Mouse (Mus musculus) midbrain, embryonic 11.5 days (tissue): ENCODE results near the gene Atp23. TPM values are rescaled to one million over a fixed set of nuclear protein-coding genes. Genes with fewer than 3 reads are reported as not detected.

Experiments
- ATAC-seq: fragments of 200-750 bp; cut with Nextera tagmentation; 2 replicates; pipeline ENCODE4 v1.8.0; 2017; ENCODE audit warnings: moderate TSS enrichment, moderate library complexity; ENCODE audit not compliant: low FRiP score
- DNase-seq: peaks from one replicate; pipeline ENCODE4 v3.0.0; 2015; ENCODE audit warnings: low spot score; ENCODE audit errors: missing footprints
- H3K27ac ChIP-seq: fragments of 300-500 bp; sonication (generic); 2 replicates; pipeline ENCODE4 v1.5.1; 2014; ENCODE audit warnings: low read depth, low read length
- H3K27me3 ChIP-seq: fragments of 300-500 bp; sonication (generic); 2 replicates; pipeline ENCODE4 v1.6.1; 2014; ENCODE audit warnings: mild to moderate bottlenecking, low read length, moderate library complexity, mixed read lengths; ENCODE audit not compliant: control insufficient read depth, insufficient read depth
- H3K36me3 ChIP-seq: fragments of 300-500 bp; sonication (generic); 2 replicates; pipeline ENCODE4 v1.6.1; 2014; ENCODE audit warnings: mild to moderate bottlenecking, low read length, moderate library complexity, mixed read lengths; ENCODE audit not compliant: control insufficient read depth, insufficient read depth
- H3K4me1 ChIP-seq: fragments of 300-500 bp; sonication (generic); 2 replicates; pipeline ENCODE4 v1.6.1; 2014; ENCODE audit warnings: low read length; ENCODE audit not compliant: control insufficient read depth, insufficient read depth
- H3K4me2 ChIP-seq: fragments of 300-500 bp; sonication (generic); 2 replicates; pipeline ENCODE4 v1.6.1; 2014; ENCODE audit warnings: mild to moderate bottlenecking, moderate library complexity
- H3K4me3 ChIP-seq: fragments of 300-500 bp; sonication (generic); 2 replicates; pipeline ENCODE4 v1.5.1; 2014; ENCODE audit warnings: low read depth, low read length
- H3K9ac ChIP-seq: fragments of 300-500 bp; sonication (generic); 2 replicates; pipeline ENCODE4 v1.6.1; 2014; ENCODE audit warnings: low read length
- H3K9me3 ChIP-seq: fragments of 300-500 bp; sonication (generic); 2 replicates; pipeline ENCODE4 v1.6.1; 2016; ENCODE audit warnings: low read length; ENCODE audit not compliant: control insufficient read depth
- WGBS: fragments of 180-500 bp; shearing (Covaris S2); extraction: QIAGEN DNeasy Blood & Tissue Kit; methylation state at CpG from one replicate; pipeline ENCODE4 v1.1.7; 2014; 5-methylcytosine and 5-hydroxymethylcytosine counted together
- polyA plus RNA-seq: library from polyadenylated mRNA; unstranded; fragments of >200 nt; fragmentation: Nextera tagmentation; extraction: Ambion mirVana; gene quantifications from 2 replicates; pipeline ENCODE4 v1.2.1, GENCODE M21; 2014

Atp23 gene
- polyA plus RNA-seq, 1 experiment from 2014 or later = 17.8 TPM

DNA sequence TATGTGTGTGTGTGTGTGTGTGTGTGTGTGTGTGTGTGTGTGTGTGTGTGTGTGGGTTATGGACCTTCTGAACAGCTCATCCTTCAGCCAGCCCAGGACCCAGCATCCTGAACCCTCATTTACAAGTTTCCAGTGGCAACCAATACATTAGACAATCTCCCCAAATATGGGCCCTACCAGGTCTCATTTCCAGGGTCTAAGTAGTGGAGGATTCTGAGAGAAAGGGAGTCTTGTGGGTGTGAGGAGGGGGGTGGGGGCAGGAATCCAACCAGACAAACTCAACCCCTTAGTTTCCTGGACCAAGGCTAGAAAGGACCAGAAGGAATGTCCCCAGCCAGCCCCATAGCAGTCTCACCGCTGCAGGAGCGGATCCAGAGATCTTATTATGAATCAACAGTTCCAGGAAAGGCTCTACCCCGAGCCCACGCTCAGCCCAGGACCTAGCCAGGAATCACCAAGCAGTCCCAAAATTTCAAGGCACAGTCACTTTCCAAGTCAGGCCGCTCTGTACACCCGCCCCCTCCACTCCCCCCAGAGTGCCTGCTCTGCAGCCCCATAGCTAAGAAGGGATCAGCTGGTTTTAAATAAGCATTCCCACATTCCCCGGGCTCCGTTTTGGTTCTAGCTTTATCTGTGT, 30.1 kb upstream of the Atp23 start:
- ATAC-seq (no peak), DNase-seq (peak; percentile 88)
- Histone ChIP-seq H3K9ac (0 out of 2 replicates have a peak overlapping the region, but pooled peaks have one; percentile 14), H3K36me3 (no peaks in the 10 kb centered on the region), H3K9me3 (no peaks in the 10 kb centered on the region), H3K4me1 (peaks cover 32% of the 10 kb centered on the region), H3K4me2 (no peak overlapping the region), H3K4me3 (no peak overlapping the region), H3K27me3 (peaks cover 6% of the 10 kb centered on the region; the same call in 1 of the 2 replicates), H3K27ac (no peak overlapping the region; the same call in 1 of the 2 replicates)
- 70% methylated on average over 8 of the region's 8 CpGs for WGBS

DNA sequence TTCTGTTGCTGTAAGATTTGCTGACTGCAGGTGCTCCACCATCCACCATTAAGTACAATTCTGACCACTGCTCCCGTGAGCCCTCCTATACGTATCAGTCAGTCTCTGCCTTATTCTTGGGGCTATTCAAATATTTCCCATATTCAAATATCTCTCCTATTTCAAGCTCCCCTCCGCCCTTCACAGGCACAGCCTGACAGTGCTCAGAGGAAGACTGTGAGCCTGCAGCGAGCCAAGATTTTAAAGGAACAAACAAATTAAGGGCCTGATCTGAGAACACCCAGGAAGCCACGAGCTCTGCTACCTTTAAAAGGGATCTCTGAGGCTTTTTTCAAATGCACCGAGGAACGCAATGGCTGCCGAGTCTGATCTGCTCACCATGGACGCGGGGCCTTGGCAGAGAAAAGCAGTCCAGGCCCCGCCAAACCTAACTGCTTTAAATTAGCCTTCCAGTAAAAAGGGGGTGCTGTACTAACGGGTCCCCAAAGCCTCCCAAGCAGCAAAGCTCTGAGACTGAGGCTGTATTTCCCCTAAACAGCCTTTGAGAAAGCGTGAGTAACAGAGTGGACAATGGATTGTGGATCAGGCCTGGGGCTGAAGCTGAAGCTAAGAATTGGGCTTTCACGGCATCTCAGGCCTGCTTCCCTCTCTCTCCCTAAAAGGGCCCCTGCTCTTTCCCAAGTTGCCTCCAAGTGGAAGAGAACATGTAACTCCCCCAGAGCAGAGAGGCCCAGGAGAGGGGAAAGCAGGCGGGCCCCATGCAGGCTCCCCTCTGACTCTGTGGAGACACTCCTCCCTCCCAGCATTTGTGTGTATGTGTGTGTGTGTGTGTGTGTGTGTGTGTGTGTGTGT, 29.3 kb upstream of the Atp23 start:
- ATAC-seq = peak; percentile 48
- H3K36me3 ChIP-seq = no peaks in the 10 kb centered on the region
- H3K27ac ChIP-seq = peak overlapping the region; percentile 41; the same call in 1 of the 2 replicates
- peak; percentile 93 for DNase-seq
- H3K4me2 ChIP-seq = no peak overlapping the region
- peaks cover 10% of the 10 kb centered on the region; the same call in 1 of the 2 replicates for H3K27me3 ChIP-seq
- H3K4me1 ChIP-seq = peaks cover 32% of the 10 kb centered on the region
- H3K9ac ChIP-seq = peak overlapping the region; percentile 65
- WGBS = 32% methylated on average over 15 of the region's 15 CpGs
- H3K9me3 ChIP-seq = no peaks in the 10 kb centered on the region
- no peak overlapping the region for H3K4me3 ChIP-seq

DNA sequence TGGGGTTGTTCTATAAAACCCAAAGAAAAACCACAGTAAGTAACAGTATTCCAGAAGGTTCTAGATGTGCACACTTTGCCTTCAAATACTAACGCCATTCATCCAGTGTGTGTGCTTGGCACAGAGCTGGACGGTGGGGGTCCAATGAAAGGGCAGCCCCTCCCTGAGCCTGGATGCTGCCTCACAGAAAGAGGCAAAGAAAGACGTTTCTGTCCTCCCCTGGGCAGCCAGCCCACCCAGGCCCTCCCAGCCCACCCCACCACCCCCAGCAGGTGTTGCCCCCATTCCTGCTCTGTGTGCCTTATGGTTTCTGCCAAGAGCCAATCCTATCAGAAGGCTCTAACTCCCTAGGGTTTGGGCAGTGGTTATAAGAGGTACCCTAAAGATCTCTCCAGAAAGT, 28.4 kb upstream of the Atp23 start:
- H3K4me1 ChIP-seq = peaks cover 32% of the 10 kb centered on the region
- H3K9me3 ChIP-seq = no peaks in the 10 kb centered on the region
- H3K27ac ChIP-seq = no peak overlapping the region
- no peak for ATAC-seq
- 54% methylated on average over 3 of the region's 3 CpGs for WGBS
- H3K9ac ChIP-seq = no peak overlapping the region
- no peak overlapping the region for H3K4me3 ChIP-seq
- no peaks in the 10 kb centered on the region for H3K36me3 ChIP-seq
- DNase-seq = no peak
- peaks cover 10% of the 10 kb centered on the region; the same call in 1 of the 2 replicates for H3K27me3 ChIP-seq
- H3K4me2 ChIP-seq = no peak overlapping the region

DNA sequence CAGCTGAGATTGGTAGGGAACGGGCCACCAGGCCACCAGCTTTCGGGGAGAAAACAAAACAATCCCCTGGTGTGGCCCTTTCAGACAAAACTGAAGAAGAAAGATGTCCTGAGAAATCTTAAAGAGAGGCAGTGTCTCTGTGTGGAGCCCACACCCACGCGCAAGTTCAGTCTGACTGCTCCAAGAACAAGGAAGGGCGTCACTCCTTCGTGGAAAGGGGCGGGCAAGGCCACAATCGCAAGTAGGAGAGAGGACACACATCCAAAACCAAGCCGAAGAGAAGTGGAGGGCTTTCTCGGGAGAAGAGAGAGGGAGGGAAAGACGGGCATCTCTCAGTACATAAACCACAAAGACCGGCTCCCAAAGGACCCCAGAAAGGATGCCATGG, 27.7 kb upstream of the Atp23 start:
- 23% methylated on average over 12 of the region's 12 CpGs for WGBS
- Histone ChIP-seq H3K36me3 (no peaks in the 10 kb centered on the region), H3K4me2 (peak overlapping the region; percentile 98), H3K27me3 (peaks cover 10% of the 10 kb centered on the region; the same call in 1 of the 2 replicates), H3K9ac (peak overlapping the region; percentile 80), H3K9me3 (no peaks in the 10 kb centered on the region), H3K27ac (no peak overlapping the region), H3K4me3 (peak overlapping the region; percentile 51), H3K4me1 (peaks cover 32% of the 10 kb centered on the region)
- no peak for ATAC-seq
- no peak for DNase-seq

DNA sequence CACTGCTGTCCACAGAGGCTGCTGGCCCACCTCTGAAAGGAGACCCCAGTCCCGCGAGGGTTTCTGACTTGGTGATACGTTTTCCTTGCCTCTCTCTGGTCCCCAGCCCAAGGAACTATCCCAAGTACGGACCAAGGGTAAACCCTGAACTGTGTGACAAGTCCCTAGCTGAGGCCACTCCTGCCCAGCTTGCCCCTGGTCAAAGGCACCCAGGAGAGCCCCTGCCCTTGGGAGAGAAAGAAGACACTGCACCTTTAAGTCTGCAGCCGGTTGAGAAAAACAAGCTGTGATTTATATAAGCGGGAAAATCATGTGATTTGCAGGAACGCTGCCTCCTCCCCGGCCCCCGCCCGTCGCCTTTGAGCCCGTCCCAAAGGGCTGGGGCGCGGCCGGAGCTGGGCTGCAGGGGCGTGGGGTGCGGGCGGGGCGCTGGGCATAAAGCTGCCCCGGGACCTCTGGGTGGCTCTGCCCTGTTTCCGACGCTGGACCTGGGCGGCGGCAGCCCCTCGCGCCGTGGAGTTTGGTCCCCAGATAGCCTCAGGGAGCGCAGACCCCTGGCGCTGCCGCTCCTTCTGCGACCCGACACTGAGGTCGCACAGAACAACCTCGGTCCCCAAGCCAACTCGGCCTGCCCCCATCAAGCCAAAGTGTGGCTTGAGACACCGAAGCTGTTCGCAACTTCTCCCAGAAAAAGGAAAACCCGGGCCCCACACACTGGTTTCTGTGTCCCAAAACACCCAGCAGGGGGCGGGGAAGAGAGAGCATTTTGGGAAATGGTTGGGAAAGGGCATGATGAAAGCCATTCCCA, 27.1 kb upstream of the Atp23 start:
- H3K4me3 ChIP-seq = peak overlapping the region; percentile 51
- DNase-seq = peak; percentile 97
- peaks cover 32% of the 10 kb centered on the region for H3K4me1 ChIP-seq
- peak; percentile 61 for ATAC-seq
- no peak overlapping the region for H3K27ac ChIP-seq
- no peaks in the 10 kb centered on the region for H3K36me3 ChIP-seq
- H3K9ac ChIP-seq = peak overlapping the region; percentile 80
- H3K9me3 ChIP-seq = no peaks in the 10 kb centered on the region
- 1% methylated on average over 39 of the region's 39 CpGs for WGBS
- peaks cover 10% of the 10 kb centered on the region; the same call in 1 of the 2 replicates for H3K27me3 ChIP-seq
- peak overlapping the region; percentile 98 for H3K4me2 ChIP-seq

DNA sequence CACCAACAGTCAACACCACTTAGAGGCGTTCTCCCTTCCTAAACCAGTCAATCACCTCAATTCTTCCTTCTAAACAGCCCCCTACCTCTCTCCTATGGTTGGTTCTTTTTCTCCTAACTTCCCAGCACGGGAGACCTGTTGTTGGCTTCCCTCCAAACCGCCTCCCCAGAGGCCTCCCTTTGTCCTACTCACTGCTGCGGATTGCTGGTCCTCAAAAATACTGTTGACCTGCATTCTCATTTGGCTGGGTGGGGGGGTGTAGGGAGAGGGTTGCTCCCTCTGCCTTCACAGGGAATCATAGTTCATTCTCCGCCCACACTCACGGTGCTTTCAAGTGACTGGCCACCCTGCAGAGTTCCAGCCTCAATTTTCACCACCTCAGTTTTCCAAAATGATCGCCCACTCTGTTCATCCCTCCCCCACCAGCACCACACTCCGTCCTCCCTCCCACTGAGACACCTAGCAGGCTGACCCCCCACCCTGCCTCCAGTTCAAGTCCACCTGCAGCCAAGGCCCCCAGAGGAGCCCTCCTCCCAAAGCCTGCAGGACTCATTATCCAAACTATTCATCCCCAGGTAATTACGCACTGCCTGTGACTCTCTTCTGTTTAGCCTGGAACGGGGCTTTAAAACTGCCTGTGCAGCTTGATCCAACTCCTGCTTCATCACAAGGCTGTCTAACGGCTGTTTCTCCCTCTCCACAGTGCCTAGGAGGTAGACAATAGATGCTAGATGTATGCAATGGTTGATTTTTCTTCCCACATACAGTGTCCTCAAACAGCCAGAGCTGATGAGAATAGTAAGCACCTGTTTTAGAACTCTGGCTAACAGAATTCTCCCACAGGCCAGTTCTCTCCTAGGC, 26.2 kb upstream of the Atp23 start:
- H3K9me3 ChIP-seq = no peaks in the 10 kb centered on the region
- H3K4me2 ChIP-seq = peak overlapping the region; percentile 98
- no peak for ATAC-seq
- peaks cover 32% of the 10 kb centered on the region for H3K4me1 ChIP-seq
- H3K36me3 ChIP-seq = no peaks in the 10 kb centered on the region
- H3K27ac ChIP-seq = no peak overlapping the region
- peak overlapping the region; percentile 51; the same call in 1 of the 2 replicates for H3K4me3 ChIP-seq
- peaks cover 10% of the 10 kb centered on the region; the same call in 1 of the 2 replicates for H3K27me3 ChIP-seq
- peak overlapping the region; percentile 80 for H3K9ac ChIP-seq
- 17% methylated on average over 11 of the region's 11 CpGs for WGBS
- DNase-seq = no peak

DNA sequence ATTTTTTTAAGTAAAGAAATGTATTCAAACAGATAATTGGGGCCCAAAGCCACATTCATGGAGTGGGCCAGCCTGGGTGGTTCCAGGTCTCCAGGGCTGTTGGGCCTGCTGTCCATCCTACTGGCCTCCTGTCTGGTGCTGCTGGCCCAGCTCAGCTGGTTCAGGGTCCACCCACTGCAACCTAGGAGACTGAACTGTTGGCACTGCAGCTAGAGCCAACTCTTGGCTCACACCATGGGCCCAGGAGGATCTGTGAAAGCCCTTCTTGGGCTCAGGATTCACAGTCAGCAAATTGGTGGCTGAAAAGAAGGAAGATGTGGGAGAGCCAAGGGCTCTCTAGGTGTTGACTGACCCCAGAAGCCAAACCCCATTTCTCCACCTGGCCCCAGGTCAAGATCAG, 24.2 kb upstream of the Atp23 start:
- H3K4me2 ChIP-seq = no peak overlapping the region
- no peak for DNase-seq
- no peak overlapping the region for H3K4me3 ChIP-seq
- H3K4me1 ChIP-seq = peaks cover 28% of the 10 kb centered on the region
- H3K36me3 ChIP-seq = no peaks in the 10 kb centered on the region
- no peaks in the 10 kb centered on the region for H3K9me3 ChIP-seq
- peaks cover 10% of the 10 kb centered on the region; the same call in 1 of the 2 replicates for H3K27me3 ChIP-seq
- no peak overlapping the region for H3K27ac ChIP-seq
- no peak for ATAC-seq
- no peak overlapping the region for H3K9ac ChIP-seq

DNA sequence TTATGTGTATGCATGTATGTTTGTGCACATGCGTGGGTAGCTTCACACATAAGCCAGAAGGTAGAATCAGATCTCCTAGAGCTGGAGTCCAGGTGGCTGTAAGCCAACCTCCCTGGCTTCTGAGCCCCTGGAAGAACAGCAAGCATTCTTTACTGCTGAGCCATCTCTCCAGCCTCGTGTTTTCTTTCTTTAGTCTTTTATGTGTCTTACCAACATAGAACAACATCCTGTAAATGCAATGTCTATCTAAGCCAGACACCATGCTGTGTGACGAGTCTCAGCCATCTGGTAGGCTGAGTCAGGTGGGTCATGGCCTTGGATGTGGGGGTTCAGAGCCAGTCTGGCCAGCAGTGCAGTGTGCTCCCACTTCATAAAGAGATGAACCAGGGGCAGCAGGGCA, 22.9 kb upstream of the Atp23 start:
- Histone ChIP-seq H3K27ac (no peak overlapping the region), H3K36me3 (no peaks in the 10 kb centered on the region), H3K9me3 (peaks cover 2% of the 10 kb centered on the region; the same call in 1 of the 2 replicates), H3K4me2 (no peak overlapping the region), H3K4me3 (no peak overlapping the region), H3K4me1 (peaks cover 20% of the 10 kb centered on the region), H3K27me3 (peaks cover 7% of the 10 kb centered on the region; the same call in 1 of the 2 replicates), H3K9ac (no peak overlapping the region)
- WGBS = 68% methylated on average over 3 of the region's 3 CpGs
- ATAC-seq = no peak
- no peak for DNase-seq
